Mouse (Mus musculus) v-Abl transformed pro-B cells (cell line): ENCODE results near the gene Olfr729.

Experiments used
- in situ Hi-C, 2 experiments: fragments of 400-800 bp; cut with MboI; formaldehyde crosslinking; loops; one replicate each; pipeline ENCODE4 v1.15.1; 2025; ENCODE audit not compliant: unreplicated experiment in 2 of 2

The Olfr729 gene

GRCm38 (mm10) chr14:50152810-50153209 is at the start of gene Olfr729:
TSS of gene Olfr729 (minus strand) at chr14:50152910.
- in situ Hi-C loops: no loop called here

GRCm38 (mm10) chr14:50188098-50188497 is 35.4 kb upstream of the Olfr729 start, which contains the start of gene Olfr730:
TSS of gene Olfr730 (minus strand) at chr14:50188198.
- in situ Hi-C loops: no loop called here

GRCm38 (mm10) chr14:50142580-50142979 is 10.1 kb downstream of the Olfr729 start, which contains the start of gene Olfr728:
TSS of gene Olfr728 (minus strand) at chr14:50142680.
- in situ Hi-C loops: no loop called here

- in situ Hi-C loops: no loop called here
These were observed 29.8 kb downstream of the Olfr729 start, which contains the start of gene Olfr727 for GRCm38 (mm10) chr14:50122886-50123285. TSS of gene Olfr727 (plus strand) at chr14:50123186.
